Mouse (Mus musculus) ES-E14 (cell line): Measurements from ENCODE around the gene Cab39l.

ENCODE experiments used
- ZC3H11A ChIP-seq: IDR thresholded peaks from 2 replicates; pipeline ENCODE4 v1.6.1; 2012; ENCODE audit warnings: low read depth, mild to moderate bottlenecking, inconsistent platforms, low read length, borderline replicate concordance
- ZNF384 ChIP-seq: IDR thresholded peaks from 2 replicates; pipeline ENCODE4 v1.6.1; 2012; ENCODE audit warnings: low read depth, low read length, inconsistent platforms

DNA sequence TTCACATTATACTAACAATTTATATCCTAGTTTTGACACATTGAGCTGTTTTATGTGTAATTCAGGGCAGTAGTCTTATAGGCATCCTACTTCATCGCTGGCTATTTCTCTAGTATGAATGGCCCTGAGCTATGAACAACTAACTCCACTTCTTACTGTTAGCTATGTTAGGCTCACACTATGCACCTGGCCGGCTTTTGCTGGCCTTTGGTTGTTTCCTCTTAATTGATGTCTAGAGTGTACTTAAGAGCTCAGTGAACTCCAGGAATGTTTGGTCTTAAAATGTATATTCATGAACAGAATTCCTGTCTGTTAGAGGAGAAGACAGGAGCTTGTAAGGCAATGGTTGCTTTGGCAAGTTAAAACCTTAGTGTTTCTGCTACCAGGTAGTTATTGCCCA lies 99.5 kb downstream of the Cab39l start:
- no peak for TF ChIP-seq ZNF384
- no peak for TF ChIP-seq ZC3H11A
